Mouse (Mus musculus) testis, postnatal 10 days (tissue): ENCODE results near the gene Psma3.
A peak's percentile ranks its signal among the peaks of the same experiment; 100 is the strongest.
"Not testable (repeated sequence)": the region's sequence is repeated elsewhere in the genome, so short reads cannot be mapped to it uniquely, and the experiment has no call there.

Experiments
- DNase-seq: peaks from one replicate; pipeline ENCODE4 v3.0.0; 2021; ENCODE audit warnings: low spot score

Psma3 gene

DNA sequence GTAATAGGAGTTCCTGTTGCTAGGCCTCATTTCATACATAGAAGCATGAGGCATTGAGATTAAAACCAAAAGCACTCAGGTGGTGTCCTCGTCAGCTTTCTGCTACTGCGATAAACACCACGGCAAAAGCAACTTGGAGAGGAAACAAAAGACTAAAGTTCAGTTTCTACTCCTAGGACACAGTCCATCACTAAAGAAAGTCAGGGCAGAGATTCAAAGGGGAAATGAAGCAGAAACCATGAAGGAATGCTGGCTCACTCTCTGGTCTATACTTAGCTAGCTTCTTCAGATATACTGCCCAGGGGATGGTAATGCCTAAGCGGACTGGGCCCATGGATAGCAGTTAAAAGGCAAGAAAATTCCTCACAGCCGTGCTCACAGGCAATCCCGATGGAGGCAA is 27.0 kb downstream of the Psma3 start:
- no peak for DNase-seq

DNA sequence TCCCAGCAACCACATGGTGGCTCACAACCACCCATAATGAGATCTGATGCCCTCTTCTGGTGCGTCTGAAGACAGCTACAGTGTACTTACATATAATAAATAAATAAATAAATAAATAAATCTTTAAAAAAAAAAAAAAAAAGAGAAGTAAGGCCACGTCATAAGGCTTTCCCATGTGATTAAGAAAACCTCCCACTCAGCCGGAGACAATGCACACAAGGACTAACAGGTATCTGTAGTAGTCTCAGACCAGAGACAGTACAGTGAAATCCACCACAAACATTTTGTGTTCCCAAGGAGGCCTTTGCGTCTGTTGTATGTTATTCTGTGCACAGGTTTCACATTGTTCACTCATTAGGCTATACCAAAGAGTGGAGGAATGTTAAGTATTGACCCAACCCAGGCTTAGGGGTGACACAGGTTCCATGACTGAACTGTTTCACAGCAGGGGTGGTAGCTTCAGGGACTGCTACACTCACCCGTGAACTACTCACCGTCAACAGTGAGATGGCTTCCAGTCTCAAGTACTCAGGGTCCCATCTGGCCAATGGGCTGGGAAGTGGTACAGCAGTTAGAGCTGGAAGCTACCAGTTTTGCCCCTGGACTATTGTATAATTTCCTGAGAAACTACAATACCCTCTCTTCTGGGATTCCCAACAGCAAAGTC is 29.5 kb downstream of the Psma3 start:
- no peak for DNase-seq

DNA sequence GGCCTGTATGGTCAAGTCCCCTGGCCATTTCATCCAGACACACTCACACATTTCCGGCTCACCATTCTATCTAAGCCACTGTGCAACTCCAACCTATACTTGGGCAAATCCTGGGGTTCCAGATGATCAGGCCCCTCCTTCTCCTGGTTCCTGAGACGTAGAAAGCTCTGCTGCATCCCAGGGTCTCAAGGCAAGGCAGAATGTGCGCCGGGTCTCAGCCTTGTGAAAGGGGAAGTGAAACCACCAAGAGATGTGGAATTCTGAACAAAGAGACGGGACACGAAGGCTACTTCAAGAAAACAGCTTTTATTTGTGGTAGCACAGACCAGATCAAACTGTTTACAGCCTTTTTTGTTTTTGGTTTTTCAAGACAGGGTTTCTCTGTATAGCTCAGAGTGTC is 31.7 kb downstream of the Psma3 start:
- DNase-seq = no peak

DNA sequence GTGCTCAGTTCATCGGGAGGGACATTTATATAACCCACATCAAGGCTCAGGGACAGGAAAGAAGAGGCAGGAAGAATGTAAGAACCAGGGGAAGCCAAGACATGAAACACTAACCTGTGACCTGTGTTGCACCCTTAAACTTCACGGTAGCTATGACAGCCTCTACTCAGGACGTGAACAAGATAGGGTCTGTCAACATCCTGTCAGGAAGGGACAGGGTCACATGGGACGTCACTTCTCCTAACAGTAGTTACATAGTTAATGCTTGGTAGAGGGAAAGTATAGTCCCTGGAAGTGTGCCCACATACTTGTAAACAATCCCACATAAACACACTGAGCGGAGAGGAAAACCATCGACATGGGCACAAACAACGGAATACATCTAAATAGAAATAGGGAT is 32.5 kb downstream of the Psma3 start:
- DNase-seq = no peak

DNA sequence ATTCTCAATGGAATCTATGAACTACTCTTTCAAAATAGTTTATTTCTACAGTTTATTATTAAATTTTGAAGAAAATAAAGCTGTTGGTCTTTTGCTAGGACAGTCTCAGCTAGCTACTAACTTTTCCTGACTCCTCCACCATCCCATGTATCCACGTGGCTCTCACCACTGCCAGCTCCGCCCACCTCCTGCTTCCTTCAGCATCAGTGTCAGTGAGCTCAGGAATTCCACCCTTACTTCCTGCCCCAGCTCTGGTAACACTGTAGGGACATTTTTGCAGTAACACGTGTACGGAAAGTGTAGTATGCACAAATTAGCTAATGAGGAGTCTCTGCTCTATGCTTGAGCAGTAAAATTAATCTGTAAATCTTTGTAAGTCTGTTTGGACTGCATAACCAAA is 35.3 kb downstream of the Psma3 start:
- DNase-seq = no peak

DNA sequence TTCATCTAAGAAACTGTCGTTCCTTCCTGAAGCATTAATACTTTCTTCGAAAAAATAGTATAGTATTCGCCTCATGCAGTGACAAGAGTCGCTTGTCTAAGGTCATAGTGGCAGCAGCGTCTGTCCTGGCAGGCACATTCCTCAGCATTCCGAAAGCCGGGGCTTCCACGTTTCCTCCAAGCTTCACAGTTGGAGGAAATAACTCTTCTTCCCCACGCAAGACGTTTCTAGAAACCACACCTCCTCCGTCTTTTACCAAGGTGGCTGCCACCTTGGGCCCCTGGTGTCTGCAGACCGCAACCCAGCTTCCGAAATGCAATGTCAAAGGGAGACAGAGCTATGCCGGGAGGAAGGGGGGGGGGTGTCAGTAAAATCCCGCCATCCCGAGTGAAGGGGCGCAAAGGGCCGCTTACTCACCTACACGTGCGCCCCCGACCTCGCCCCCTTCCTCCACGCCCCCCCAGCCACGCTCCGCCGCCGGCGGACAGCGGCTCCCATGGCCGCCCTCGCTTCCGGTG is 40.5 kb downstream of the Psma3 start:
- no peak for DNase-seq

DNA sequence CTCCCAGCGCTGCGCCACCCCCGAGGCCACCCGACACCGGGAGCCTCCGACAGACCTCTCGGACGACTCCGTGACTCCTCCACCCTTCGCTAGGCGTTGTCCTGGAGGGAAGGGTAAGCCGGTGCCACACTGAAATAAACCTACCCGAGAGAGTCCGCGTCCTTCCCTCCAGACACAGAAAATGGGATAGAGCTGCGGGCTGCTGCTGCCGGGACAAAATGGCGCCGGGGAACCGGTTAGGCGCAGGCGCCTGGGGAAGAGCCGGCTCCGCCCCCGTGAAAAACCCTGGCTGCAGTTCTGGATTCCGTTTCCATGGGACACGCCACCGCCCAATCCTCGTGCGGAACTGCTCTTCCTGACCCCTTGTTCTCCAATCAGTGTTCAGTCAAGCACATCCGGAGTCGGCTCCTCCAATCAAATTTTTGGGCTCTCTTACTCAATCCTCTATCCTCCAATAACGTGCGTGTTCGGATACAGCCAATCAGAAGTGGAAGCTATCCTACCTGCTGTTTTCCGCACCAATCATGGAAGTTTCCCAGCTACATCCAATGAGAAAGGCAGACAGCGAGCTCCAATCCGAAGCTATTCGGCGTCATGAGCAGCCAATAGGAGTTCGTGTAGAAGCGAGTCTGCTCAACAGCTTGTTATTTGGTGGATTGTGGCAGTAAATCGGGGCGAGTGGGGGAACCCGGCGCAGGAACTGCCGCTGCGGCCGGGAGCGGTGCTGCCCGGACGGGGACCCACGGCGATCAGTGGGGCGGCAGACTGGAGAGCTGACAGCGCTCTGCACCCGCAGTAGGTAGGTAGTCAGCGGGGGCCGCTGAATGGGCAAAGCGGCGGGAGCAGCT is 41.2 kb downstream of the Psma3 start, which contains the start of gene Arid4a:
Arid4a (plus strand) TSS at position 628 of the 848 bp plus-strand sequence.
- peak; percentile 95 for DNase-seq

DNA sequence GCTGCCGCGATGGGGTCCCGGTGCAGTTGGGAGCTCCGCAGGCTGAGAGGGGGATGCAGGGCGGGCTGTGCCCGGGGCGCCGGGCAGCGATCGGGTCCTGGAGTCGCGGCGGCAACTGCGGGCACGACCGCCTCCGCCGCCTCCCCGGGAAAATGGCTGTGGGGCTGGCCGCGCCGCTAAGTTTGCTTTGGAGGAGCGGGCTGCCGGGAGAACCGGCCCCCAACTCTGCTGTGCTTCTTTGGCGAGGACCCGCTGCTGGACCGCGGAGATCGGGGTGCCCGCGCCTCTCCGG is 41.7 kb downstream of the Psma3 start:
- no peak for DNase-seq

DNA sequence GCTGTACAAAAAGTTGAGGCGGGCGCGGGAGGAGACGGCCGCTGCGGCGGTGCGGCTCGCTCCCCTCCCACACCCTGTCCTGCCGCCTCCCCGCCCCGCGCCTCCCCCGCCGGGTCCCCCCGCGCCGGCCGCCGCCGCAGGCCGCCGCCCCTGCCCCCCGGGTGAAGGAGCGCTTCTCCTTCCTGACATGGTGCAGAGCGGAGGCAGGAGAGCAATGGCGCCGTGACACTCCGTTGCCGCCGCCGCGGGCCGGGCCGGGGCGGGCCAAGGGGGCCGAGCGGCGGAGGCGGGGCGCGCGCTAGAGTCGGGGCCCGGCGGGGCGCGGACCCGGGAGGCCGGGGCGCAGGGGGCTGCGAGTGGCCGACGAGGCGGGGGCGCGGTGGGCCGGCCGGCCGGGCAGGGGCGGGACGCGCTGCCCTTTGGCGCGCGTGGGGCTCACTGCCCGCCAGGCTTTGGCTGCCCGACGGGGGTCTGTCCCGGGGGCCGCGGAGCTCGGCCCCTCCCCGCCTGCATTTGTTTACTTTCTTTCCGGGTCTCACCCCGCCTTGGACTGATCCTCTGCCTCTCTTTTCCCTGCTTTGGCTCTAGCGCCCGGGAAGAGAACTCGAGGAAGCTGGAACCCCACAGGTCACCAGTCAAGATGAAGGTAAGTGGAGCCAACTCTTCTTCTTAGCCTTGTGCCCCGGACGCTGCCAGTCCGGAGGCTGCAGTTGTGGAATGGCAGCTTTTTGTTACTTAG is 42.3 kb downstream of the Psma3 start:
- peak; percentile 73 for DNase-seq

DNA sequence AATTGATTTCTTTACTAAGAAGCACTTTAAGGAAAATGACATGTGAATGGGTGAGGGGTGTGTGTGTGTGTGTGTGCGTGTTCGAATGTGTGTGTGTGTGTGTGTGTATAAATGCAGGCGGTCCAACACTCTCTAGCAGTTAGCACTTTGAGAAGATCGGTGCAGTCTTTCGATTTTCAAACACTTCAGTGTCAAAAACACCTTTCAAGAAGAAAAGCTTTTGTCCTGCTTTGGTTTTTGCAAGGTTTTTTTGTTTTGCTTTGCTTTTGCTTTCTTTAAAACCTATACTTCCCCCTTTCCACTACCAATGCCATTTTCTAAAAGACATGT is 42.8 kb downstream of the Psma3 start:
- no peak for DNase-seq

DNA sequence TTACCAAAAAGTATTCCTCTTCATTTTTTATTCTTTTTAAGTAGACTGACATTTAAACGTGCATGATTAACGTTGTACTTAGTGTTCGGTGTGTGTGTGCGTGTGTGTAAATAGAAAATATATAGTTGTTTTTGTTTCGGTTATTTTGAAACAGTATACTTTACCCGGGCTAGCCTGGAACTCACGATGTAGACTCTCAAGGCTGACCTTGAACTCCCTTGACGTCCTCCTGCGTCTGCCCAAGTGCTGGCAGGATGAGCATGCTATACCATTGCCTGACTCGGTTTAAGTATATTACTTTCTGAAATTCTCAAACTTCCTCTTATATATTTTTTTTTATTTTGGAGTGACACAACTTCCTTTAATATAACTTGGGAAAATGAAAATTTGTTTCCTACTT is 43.4 kb downstream of the Psma3 start:
- DNase-seq = no peak

DNA sequence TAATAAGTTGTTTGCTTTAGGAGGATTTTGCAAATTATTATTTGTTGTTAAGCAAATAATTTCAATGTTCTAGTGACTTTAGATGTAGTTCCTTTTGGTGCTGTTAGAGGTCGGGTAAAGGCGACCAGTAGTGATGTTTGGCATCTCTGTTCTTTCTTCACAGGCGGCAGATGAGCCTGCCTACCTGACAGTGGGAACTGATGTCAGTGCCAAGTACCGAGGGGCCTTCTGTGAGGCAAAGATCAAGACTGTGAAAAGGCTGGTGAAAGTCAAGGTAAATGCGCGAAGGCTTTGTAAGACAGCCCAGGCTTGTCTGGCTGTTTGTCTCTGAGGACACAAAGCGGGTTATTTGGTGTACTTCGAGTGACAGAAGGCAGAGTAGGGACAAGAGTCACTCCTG is 44.8 kb downstream of the Psma3 start:
- no peak for DNase-seq

DNA sequence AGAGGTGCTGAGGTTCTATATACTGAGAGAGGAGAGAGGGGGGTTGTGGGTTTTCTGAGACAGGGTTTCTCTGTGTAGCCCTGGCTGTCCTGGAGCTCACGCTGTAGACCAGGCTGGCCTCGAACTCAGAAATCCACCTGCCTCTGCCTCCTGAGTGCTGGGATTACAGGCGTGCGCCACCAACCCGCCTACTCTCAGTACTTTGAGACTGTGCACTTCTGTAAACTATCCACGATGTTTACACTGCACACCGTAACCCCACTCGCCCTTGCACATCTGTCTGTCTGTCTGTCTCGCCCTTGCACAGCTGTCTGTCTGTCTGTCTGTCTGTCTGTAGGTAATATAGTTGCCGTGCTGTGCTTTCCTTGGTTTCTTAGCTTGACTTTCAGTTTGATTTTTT is 50.0 kb downstream of the Psma3 start:
- no peak for DNase-seq

DNA sequence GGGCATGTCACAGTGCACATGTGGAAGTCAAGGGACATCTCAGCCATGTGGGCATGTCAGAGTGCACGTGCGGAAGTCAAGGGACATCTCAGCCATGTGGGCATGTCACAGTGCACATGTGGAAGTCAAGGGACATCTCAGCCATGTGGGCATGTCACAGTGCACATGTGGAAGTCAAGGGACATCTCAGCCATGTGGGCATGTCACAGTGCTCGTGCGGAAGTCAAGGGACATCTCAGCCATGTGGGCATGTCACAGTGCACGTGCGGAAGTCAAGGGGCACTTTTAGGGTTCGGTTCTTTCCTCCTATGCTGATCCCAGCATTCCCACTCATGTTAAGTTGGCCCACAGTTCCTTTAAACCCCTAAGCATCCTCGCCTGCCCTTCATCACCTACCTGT is 53.8 kb downstream of the Psma3 start:
- DNase-seq = not testable (repeated sequence)

DNA sequence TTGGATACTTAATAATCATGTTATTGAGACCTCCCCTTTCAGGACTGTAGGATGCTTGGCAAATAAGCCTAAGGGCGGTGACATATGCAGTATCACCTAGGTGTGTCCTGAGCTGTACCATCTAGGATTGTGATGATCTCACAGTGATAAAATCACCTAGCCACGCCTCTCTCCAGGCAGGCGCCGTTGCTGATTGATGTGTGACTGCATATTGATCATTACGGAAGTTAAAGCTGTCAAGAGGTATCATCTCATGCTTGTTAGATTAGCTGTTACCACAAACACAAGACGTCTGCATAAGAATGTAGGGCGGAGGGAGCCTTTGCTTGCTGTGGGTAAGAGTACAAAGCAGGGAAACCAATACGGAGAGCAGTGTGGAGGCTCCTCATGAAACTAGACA is 55.8 kb downstream of the Psma3 start:
- no peak for DNase-seq

DNA sequence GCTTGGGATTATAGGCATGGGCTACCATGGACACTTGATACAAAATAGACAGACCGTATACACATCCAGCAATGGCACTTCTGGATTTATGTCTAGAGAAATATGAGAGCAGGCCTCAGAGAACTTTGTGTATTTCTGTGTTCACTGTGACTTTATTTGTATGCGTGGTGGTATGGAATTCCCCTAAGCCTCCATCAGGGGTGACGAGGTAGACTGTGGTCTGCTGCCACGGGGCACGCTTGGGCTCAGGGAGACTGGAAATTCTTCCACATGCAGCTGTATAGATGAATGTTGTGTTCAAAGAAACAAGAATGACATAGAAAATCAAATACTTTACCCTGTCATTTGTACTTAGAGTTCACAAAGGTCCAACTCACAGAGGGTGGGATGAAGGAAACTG is 56.3 kb downstream of the Psma3 start:
- DNase-seq = no peak

DNA sequence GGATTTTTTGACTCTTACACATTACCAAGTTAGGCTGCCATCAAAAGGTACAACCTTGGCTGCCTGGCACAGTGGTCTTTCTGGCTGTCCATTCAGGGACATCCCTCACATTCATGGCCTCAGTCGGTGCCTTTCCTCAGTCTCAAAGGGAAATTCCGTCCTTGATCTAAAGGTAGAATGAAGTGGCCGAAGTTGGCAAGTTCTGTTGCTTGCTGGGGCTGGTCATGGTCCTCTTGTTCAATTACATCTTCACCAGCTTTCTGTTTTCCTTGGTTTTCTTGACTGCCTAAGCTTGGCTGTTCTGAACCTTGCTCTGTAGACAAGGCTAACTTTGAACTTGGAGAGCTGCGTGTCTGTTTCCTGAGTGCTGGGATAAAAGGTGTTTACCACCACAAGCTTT is 61.4 kb downstream of the Psma3 start:
- DNase-seq = no peak

DNA sequence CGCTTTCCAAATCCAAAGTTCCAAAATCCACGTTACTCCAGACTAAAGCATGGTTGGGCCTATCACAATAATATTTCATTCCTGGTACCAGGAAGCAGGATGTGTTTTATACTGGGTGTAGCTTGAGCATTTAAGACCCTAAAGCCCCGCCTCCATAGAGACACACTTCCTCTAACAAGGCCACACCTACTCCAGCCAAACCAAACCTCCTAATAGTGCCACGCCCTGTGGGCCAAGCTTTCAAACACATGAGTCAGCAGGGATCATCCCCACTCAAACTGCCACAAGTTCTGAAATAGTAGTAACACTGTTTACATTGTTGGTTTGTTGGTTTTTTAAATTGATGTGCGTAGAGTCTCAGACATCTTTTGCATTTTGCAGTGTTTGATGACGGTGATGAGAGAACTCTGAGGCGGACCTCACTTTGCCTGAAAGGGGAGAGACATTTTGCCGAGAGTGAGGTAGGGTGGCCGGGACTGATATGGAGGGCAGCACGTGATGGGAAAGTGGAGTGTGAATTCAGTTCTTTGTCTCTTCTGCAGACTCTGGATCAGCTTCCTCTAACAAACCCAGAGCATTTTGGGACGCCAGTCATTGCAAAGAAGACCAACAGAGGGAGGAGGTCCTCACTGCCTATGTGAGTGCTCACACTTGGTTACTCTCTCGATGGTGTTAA is 62.4 kb downstream of the Psma3 start:
- DNase-seq = no peak

DNA sequence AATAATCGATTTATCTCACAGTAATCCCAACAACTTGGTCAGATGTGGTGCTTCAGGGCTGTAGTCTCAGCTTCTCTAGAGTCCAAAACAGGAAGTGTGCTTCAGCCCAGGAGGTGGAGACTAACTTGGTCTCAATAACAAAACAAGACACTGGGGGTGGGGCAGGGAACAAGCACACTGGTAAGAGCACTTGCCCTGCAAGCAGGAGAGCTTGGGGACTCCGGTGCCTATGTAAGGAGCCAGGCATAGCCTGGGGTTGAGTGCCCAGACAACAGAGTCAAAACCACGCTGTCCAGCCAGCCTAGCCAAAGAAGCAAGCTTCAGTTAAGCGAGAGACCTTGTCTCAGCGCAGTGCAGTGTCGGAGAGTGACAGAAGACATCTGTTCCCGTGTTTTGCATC is 66.0 kb downstream of the Psma3 start:
- no peak for DNase-seq

DNA sequence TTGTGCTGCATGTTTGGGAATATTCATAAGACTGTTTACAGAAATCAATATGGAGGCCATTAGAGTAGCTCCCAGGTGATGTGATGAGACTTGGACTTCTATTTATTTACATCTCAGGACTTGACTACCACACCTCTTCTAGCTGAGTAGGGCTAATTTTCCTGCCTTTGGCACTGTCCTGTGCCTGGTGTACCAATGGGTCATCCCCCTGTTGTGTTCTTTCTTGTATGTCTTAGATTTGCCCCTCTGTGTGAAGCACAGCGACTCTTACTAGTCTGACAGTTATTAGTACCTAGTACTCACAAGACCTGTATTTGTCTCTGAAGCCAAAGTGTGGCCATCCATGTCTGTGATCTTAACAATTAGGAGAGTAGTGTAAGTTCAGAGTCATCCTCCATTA is 68.0 kb downstream of the Psma3 start:
- DNase-seq = no peak

DNA sequence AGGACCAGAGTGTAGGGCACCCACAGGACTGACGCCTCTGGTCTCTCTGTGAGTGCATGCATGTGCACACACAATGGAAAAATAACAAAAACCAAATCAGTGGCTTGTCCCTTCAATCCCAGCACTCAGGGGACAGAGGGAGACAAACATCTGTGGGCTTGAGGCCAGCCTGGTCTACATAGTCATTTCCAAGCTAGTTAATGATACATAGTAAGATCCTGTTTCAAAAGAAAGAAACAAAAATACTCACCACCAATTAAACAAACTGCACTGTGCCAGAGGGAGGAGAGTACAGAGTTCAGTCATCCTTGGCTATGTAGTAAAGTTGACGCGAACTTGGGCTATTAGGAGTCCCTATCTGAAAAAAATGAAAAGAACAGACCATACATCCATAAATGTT is 69.2 kb downstream of the Psma3 start:
- no peak for DNase-seq

DNA sequence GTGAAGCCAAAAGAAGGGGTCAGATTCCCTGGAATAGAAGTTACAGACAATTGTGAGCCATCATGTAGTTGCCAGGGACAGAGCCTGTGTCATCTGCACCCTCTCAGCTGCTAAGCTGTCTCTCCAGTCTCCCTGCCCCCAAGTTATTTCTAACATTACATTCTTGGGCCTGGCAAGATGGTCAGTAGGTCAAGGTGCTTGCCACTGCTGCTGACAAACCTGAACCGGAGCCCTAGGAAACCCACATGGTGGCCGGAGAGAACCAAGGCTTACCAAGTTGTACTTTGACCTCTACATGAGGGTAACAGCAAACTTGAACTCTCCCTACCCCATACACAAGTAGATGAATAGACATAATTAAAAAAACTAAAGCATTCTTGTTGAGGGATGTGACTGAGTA is 70.1 kb downstream of the Psma3 start:
- no peak for DNase-seq
